Mouse (Mus musculus) small intestine, adult 2 months (tissue): ENCODE data around the gene Sacs.

Source experiments
- CTCF ChIP-seq: fragments of 200-500 bp; IDR thresholded peaks from 2 replicates; pipeline ENCODE4 v1.5.1; 2012; ENCODE audit warnings: low read depth, mild to moderate bottlenecking, control low read depth, inconsistent platforms, low read length, moderate library complexity, mixed read lengths; ENCODE audit not compliant: insufficient replicate concordance, insufficient read length; ENCODE audit errors: extremely low read depth
- POLR2A ChIP-seq: fragments of 200-500 bp; IDR thresholded peaks from 2 replicates; pipeline ENCODE4 v1.6.1; 2012; ENCODE audit warnings: low read depth, mild to moderate bottlenecking, control low read depth, inconsistent platforms, low read length, moderate library complexity

DNA sequence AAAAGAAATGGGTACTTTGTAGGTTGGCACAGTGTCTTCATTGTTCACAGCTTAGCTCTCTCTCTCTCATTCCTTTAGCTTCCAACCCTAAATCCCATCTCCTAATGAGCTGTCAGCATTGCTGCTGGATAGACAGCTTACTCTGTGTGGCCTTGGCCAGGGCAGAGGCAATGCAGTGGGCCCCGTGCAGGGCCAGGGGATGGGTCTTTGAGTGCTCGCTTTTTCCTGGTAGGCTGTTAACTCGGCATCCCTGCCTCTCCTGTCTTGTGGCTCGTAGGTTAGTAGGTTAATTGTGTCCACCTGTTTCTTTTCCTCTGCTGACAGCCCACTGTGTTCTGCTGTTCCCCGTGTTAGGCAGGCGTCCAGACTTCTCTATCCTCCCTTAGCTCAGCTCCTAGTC lies 84.2 kb downstream of the Sacs start:
- TF ChIP-seq POLR2A: no peak
- TF ChIP-seq CTCF: no peak
